Mouse (Mus musculus) activated CD4-positive, CD25-positive, alpha-beta regulatory T cell, adult 4 months (primary cell): ENCODE results near the gene Creb1. TPM values are rescaled to one million over a fixed set of nuclear protein-coding genes. Genes with fewer than 3 reads are reported as not detected.

Source experiments
- ATAC-seq: one replicate; pipeline ENCODE4 v1.8.0; 2017
- polyA plus RNA-seq, 2 experiments: library from polyadenylated mRNA; unstranded; fragments of 100-300 nt; shearing (Covaris generic); gene quantifications; one replicate each; pipeline ENCODE4 v1.2.1; 2017

The Creb1 gene
- polyA plus RNA-seq, result 10 to 100 TPM; 52.4 to 53.1 TPM

DNA sequence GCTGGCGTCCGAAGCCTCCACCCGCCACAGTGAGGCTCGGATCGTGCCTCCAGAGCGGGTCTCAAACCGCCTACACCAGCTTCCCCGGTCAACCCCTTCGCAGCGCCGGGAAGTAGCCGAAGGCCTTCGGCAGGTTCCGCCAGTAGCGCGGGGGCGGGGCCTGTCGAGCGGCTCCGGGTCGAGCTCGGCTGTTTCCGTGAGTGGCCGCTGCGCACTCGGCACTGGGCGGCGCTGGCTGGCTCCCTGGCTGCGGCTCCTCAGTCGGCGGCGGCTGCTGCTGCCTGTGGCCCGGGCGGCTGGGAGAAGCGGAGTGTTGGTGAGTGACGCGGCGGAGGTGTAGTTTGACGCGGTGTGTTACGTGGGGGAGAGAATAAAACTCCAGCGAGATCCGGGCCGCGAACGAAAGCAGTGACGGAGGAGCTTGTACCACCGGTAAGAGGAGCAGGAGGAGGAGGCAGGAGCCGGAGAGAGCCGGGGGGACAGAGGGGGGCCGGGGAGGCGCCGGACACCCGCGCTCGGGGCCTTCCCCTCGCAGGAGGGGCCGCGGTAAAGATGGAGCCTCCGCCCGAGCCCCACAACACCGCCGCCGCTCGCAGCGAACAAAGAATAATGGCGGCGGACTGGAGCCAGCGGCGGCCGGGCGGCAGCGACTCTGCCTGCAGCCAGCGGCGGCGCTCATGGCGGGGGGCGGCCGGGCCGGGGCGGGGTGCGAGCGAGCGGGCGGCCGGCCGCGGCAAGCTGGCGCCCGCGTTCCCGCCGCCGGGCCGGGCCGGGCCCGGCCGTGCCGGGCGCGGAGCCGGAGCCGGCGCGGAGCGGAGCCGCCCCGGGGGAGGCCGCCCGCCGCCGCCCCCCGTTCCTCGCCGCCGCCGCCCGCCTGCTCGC lies at the start of gene Creb1:
TSS of gene Creb1 (plus strand) at position 57 of the 882 bp plus-strand sequence.
- ATAC-seq, result peak; percentile 71

DNA sequence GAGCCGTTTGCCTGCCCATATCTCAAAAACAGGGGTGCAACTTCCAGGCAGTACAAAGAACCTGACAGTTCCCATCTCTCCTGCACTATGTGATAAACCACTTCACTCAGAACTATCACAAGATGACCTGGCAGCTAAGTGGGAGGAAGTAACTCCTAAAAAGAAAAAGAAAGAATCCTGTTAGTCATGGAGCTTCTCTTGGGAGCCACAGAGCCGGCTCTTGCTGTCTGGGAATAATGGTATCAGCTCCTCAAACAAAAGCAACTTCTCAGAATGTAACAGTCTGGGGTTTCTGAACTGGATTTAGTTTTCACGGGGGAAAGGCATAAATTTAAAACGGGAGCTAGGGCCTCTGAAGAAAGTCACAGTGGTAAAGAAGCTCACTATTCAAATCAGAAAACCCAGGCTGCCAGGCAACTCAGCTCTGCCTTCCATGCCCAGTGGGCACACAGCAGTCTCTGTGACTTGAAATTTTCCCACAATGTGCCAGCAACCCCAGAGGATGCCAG lies 43.9 kb upstream of the Creb1 start:
- ATAC-seq, result no peak

DNA sequence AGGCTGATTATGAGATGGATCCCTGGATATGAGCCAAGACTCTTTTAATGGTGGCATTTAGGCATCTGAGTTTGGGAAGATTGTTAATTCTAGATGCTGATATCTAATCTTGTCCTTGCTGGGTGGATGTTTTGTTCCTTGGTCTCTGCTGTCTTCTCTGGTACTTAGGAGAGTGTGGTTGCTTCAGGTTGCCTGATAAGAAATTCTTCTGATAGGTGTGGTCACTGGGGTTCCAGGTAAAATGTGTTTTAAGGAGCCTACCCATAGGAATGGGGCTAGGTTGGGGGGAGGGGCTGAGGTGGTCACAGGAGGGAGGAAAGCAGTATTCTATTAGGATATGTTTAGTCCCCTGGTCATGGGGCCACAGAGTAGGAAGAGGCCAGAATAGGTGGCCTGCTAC lies 35.6 kb upstream of the Creb1 start:
- ATAC-seq, result no peak

DNA sequence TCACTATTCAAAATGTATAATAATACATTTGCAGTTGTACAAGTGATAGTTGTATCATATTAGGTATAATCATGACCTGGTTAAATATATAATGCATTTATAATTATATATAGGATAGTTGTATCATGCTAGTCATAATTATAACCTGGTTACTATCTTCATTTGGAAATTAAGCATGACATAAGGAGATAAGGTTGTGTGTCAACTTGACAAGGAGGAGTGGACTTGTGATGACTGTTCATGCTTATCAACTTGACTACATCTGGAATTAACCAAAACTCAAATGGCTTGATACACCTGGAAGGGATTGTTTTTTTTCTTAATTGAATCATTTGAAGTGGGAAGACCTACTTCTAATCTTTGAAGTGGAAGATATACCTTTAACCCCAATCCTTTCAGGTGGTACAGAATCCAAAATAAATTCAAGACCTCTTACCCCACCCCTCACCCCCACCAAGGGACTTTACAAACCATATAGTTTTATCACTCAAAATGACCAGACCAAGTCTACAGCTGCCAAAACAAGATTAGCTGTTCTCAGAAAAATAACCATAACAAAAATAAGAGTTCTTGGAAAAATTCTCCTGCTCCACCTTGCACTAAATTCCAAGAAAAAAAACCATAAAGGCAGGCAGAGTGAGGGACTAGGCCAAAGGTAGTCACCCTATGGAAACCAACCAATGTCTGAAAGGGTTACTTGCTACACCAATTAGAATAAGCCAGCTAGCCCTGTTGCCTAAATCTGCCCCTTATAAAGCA lies 30.9 kb upstream of the Creb1 start:
- no peak for ATAC-seq

DNA sequence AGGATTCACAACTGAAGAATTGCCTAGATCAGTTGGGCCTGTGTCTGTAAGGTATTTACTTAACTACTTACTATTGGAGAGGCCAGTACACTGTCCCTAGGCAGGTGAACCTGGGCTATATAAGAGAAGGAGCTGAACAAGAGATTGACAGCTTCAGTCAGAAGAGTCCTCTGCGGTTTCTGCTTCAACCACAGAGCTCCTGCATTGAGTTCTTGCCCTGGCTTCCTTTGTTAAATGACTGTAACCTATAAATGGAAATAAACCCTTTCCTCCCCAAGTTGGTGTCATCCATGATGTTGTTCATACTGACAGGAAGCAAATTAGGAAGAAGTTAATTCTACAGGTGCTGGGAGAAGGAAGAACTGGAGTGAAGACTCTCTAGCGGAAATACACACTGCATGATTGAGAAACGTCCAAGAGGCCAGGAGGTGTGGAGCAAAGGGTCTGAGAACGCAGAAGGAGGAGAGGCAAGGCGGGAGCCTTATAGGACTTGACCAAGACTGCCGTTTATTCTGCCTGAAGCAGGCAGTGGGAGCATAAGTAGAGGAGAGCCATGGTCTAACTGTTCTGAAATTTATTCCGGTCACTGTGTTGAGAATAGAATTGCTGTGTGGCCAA lies 23.9 kb upstream of the Creb1 start:
- ATAC-seq, result peak; percentile 98

DNA sequence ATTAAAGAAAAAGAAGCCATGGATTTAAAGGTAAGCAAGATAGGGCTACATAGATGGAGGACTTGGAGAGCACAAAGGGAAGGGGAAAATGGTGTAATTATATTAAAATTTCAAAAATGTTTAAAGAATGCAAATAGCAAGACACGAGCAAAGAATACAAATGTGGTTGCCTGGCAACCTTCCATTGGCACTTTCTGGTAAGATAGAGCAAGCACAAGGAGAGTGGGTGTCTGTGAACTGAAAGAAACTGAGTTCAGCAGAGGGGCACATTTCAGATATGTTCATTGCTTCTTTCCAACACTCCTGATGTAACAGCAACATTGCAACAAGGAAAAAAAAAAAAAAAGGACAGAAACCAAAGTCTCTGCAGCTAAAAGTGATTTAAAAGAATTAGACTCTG lies 22.8 kb upstream of the Creb1 start:
- no peak for ATAC-seq

DNA sequence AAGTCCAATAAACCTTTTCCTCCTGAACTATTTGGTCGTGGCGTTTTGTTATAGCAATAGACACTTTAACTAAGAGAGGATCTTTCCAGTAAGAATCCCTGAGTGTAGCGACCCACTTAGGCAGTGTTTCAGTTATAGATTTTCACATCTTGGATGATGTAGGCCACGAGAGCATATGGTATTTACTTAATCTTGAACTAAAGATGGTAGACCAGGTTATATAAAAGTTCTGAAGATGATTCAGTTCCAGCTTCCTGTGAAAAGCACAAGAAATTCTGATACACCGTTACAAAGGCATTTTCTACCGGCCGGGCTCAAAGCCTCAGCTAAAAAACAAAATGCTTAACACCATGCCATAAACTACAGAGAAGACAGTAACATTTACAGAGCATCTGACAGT lies 18.3 kb upstream of the Creb1 start:
- no peak for ATAC-seq

DNA sequence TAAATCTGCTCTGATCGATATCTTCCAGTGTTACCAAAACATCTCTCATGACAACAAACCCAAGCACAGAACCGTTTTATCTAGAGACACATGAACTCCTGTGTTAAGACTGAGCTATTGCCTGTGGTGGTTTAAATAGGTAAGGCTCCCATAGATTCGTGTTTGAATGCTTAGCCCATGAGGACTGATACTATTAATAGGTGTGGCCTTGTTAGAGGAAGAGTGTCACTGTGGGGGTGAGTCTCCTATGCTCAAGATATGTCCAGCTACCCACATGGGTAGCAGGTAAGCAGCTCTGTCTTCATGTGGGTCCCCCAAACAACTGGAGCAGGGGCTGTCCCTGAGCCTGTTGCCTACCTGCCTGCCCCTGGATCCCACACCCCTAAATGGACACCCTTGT lies 15.9 kb upstream of the Creb1 start:
- no peak for ATAC-seq

DNA sequence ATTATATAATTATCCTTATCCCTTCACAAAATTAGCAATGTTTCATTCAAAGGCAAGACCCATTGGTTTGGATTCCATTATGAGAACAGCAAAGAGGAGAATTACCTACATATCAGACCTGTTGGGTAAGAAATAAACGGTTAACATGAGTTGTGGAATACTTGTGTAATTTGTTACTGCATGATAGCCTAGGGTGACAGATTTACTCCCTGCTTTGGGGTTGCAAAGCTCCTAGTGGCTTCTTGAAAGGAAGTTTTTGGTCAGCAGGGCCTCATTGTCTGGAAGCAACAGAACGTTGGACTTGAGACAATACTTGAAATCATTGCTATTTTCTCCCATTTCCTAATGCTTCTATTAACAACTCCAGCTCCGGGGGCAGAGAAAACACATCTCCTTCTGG lies 14.0 kb upstream of the Creb1 start:
- ATAC-seq, result no peak

DNA sequence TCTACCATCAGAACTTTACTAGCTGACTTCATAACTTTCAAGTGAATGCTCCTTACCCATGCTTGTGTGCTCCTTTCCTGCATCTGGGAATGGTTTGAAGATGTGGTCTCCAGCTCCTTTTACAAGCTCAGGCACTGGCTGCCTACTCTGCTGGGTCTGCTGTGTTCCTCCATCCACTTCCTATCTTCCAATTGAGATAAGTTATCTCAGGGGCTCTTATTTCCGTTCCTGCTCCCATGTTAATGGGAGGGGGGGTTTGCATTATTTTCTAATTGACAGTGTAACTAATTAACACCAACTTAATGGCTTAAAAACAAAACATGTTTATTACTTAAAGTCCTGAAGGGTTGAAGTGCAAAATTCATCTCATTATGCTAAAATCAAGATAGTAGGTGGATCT lies 13.1 kb upstream of the Creb1 start:
- no peak for ATAC-seq

DNA sequence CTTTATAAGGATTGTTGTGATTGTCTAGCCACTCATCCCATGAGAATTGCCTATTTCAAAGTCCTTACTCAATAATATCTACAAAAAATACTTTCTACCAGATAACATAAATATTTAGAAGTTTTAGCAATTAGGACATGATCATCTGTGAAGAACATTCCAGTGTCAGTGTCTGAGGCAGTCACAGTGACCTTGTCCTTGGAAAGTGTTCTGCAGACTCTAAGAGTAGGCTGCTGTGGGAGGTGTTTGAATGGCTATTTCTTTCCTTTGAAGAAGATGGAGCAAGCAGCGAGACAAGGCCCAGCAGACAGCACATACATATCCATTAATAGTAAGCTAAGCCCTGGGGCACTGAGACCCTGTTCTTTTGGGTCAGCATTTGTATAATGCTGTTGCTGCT lies 12.5 kb upstream of the Creb1 start:
- ATAC-seq, result no peak

DNA sequence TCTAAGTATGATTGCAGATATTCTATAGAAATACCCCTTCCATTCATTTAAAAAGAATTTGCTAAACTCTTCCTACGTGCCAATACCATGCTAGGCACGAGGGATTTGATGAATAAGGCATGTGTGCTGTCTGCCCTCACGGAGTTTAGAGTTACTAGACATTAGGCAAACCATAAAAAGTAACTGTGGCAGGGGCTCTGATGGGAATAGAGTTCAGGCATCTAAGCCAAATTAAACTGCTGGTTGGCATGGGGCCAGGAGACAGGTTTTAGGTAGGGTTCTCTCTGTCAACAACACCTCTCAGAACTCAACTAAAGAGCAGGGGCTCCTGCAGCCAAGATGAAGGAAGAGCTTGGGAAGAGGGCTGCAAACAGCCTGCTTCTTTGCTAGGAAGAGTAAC lies 10.7 kb upstream of the Creb1 start:
- no peak for ATAC-seq

DNA sequence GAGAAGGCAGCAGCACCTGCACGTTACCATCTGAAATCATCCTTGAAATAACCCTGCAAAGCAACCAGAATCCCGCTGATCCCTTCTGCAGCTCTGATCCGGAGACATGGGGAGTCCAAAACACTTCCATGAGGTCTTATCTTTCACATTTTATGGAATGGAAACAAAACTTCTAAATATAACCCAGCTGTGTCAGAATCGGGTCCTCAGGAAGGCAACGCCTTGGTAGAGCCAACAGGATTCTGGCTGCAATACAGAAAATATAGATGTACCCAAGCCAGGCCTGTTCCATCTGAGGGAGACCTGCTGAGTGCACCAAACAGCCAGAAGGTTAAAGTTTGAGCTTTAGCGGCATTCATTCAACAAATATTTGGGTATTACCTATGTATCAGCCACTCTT lies 9.8 kb upstream of the Creb1 start:
- ATAC-seq, result no peak

DNA sequence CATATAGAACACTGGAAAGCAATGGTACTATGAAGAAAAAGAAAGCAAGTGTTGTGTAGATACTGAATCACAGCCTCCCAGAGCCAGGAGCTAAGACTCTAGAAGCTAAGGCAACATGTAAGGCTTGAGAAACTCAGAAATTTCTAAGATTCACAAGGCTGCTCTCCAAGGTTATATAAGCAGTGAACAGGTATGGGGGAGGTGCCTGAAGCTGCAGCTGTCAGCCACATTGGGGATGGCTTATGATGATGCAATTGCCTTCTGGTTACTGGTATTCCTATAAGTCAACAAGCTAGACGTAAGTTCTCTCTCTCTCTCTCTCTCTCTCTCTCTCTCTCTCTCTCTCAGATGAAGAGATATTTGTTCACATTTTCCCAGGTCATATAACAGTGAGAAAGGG lies 9.3 kb upstream of the Creb1 start:
- no peak for ATAC-seq

DNA sequence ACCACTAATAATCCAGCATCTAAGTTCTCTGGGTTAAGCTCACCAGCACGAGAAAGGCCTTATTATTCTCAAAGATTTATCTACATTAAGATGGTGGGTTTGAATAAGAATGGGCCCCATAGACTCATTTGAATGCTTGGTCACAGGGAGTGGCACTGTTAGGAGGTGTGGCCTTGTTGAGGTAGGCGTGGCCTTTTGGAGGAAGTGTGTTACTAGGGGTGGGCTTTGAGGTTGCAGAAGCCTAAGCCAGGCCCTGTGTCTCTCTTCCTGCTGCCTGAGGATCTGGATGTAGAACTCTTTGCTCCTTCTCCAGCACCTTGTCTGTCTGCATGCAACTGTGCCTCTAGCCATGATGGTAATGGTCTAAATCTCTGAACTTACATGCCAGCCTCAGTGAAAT lies 7.8 kb upstream of the Creb1 start:
- ATAC-seq, result no peak

DNA sequence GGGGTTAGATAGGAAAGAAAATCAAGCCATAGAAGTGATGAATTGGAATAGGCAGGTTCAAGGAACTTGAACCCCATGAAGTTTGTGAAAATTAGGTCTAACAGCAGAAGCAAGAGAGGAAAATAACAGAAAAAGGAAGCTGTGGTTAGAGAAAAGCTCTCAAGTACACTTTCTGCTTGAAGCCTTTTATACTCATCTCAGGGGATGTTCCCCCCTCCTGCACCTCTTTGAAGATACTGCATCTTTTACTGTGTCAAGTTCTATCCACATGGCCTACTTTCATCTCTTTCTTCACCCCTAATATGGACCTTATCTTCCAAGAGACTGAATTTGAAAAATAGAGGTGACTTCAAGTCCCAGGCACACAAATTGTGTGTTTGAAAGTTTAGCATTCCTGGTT lies 4.8 kb upstream of the Creb1 start:
- peak; percentile 44 for ATAC-seq

DNA sequence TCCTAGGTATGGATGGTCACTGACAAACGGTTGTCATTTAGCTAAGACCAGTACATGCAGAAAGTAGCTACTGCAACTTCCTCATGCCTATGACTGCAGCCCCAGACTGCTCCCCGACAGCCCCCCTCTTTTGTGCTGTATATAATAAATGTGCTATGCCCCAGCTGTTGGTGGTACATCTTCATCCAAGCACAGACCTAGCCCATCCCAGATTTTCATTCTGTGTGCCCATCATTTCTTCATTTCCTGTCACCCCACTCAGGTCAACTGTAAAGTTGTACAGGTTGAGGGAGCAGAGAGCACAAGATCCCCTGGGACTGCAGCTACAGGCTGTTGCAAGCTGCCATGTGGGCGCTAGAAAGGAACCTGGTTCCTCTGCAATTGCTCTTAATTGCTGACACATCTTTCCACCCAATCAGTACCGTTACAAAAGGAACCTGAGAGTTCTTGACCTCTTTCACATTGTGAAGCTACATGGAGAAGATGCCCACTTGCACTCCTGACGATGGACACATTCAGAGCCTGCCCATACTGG lies 2.6 kb upstream of the Creb1 start:
- ATAC-seq, result no peak

DNA sequence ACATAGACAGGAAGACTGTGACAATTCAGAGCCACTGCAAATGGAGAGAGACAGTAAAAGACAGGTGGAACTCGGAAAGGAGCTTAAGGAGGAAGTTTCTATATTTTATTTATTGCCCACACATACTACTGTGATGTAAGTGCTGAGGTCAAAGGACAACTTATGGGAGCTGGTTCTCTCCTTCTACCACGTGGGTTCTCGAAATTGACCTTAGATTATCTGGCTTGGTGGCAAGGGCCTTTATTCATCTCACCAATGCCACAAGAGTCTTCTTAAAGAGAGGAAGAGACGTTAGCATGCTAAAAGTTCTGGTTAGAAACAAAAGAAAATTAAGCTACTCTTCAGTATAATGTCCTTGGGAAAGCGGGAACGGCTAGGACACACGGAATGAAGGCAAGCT lies 897 bp upstream of the Creb1 start:
- ATAC-seq, result no peak

DNA sequence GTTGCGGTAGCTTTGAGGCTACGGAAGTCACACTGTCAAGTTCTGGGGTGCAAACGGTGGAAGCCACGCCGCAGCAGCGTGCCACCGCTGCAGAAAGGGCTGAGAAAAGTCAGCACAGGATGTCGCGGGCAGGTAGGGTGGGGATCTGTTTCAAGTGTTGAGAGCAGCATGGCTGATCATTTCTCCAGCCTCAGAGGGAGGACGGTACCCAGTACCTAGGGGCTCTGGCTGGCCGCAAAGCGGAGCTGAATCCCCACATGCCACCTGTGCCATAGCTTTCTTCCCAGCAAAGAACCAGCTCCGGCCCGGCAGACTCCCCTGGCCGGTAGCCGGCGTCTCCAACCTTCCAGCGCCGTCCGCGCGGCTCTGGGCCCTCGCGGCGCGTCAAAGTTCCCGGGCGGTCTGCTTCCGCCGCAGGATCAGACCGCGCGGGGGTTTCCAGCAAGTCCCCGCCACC lies 350 bp upstream of the Creb1 start:
- peak; percentile 60 for ATAC-seq

DNA sequence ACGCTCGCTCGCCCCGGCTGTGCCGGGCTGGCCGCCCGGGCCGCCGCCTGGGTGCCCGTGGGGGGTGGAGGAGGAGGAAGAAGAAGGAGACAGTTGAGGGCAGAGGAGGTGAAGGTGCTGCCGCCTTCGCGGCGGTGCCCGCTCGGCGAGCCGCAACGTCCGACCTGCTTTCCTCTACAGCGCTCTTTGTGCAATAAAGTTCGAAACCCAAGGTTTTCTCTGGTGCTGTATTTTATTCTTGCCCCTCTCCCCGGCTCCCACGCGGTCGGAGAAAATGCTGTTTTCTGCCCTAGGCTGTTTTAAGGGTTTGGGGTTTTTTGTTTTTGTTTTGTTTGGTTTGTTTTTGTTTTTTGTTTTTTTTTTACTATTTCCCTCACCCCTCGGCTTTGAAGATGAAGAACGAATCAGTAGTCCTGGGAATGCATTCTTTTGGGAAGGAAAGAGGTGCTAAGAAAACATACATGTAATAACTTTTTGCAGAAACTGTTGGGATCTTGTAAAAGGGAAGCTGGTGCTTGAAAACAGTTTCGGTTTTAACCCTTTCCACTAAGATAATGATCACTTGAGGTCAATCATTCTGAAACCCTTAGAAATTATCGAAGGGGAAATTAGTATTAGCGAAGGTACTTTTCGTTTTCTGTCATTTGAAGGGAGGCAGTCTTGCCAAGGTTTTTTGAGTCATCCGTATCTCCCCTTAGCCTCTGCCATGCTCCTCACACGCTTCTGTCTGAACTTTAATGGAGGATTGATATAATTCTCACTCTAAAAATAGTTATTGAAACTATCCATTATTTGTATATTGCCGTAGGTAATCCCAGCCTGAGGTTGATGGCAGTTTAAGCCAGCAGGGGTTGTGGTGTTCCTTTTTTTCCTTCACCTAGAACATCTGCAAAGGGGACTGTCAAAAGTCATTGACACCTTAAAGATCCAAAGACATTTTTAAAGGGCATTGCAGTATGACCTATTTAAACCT lies 1.3 kb downstream of the Creb1 start:
- peak; percentile 1 for ATAC-seq

DNA sequence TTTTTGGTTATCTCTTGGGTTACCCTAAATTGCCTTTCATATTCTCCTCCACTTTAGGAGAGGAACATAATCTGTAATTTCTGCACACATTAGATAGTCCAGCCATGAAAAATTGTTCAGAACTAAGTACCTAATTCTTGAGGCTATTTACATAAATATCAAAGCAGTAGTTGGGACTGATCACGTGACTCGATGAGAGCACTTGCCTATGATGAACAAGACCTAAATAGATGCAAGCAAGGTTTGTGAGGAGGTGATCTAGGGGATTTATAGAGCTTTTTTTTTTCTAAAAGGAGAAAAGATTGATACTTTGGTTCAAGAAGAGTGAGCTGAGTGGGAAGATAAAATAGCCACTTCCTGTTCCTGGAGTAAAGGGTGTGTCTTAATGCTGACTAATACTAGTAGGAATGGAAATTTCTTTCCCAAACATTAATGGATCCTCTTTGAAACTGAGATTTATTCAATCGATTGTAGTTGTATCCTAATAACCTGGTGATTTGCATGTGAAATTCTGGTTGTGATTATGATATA lies 6.5 kb downstream of the Creb1 start:
- ATAC-seq, result no peak

DNA sequence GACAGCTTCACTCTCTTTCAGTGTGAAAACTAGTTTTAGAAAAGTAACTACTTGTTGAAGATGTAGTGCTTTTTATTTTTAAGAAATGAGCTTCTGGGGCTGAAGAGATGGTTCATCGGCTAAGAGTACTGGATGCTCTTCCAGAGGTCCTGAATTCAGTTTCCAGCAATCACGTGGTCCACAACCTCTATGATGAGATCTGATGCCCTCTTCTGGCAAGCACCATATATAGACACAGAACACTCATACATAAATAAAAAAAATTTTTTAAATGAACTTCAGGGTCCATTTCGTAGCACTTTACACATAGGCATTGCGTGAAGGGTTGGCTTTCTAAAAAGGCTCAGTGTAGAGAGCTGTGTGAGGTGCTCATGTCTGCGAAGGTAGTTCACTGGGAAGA lies 11.3 kb downstream of the Creb1 start:
- ATAC-seq, result peak; percentile 57
